In genomic region chr13:58824752-58825151, GRCm38 (mm10) we compare ENCODE assay signal across 17 mouse cellular contexts. TPM values are rescaled to one million over a fixed set of nuclear protein-coding genes. Genes with fewer than 3 reads are reported as not detected.
A peak's percentile ranks its signal among the peaks of the same experiment; 100 is the strongest.
DNase-seq lines count a peak whose midpoint lies in the region; ATAC-seq and TF ChIP-seq lines count a peak whose summit lies in the region.
"Had no signal": no experiment of that assay in that cellular context is flagged by ENCODE, and none has a peak within 500 bp of the region (broad histone marks: within the 10 kb centered on the region; RNA-seq: fewer than 3 reads in every experiment).

No protein-coding gene starts in this region.

- no peak for DNase-seq in kidney, adult 8-10 months
- peak; percentile 47 for DNase-seq in brain, adult 2 months (ENCODE audit: low read depth, low spot score)
- peak; percentile 59 to 72 for DNase-seq in cerebellum, adult 2 months
- DNase-seq in cerebellum, postnatal 14 days: peak; percentile 83 to 88
- DNase-seq in kidney, postnatal 25 days: no peak
- DNase-seq in thymus, postnatal 4 days: no peak
- no peak for DNase-seq in embryo, embryonic 10.5 days (ENCODE audit: low spot score)
- DNase-seq: adrenal gland, adult 8-10 months; adrenal gland, postnatal 36 days; gastrocnemius, adult 2 months; gastrocnemius, postnatal 25 days; heart, postnatal 36 days; kidney, adult 11 months had no signal

- H3K4me2 ChIP-seq in kidney, embryonic 16.5 days (replicated peaks; ENCODE audit: low read depth, low read length): no peak overlapping the region
- H3K4me2 ChIP-seq: embryonic facial prominence, embryonic 12.5 days; heart, embryonic 12.5 days had no signal

- peak; percentile 51; the same call in 1 of the 2 replicates for ATAC-seq in kidney, embryonic 16.5 days (ENCODE audit: low FRiP score, low TSS enrichment)
- ATAC-seq: hindbrain, embryonic 16.5 days had no signal

- no peak overlapping the region for H3K4me3 ChIP-seq in kidney, embryonic 16.5 days (ENCODE audit: low read length)
- H3K4me3 ChIP-seq in cerebellum, adult 2 months (replicated peaks; ENCODE audit: insufficient read depth, low read depth, low read length): no peak overlapping the region
- H3K4me3 ChIP-seq: embryonic facial prominence, embryonic 12.5 days; gastrocnemius, adult 2 months; heart, embryonic 12.5 days had no signal

- H3K27me3 ChIP-seq in kidney, embryonic 16.5 days (ENCODE audit: insufficient read depth, low read length): no peaks in the 10 kb centered on the region
- no peaks in the 10 kb centered on the region for H3K27me3 ChIP-seq in cerebellum, adult 2 months (ENCODE audit: control insufficient read depth, insufficient read depth, low read length)
- H3K27me3 ChIP-seq: embryonic facial prominence, embryonic 12.5 days; heart, embryonic 12.5 days had no signal

- TF ChIP-seq CTCF in cerebellum, adult 2 months (IDR thresholded peaks at IDR 0.05; ENCODE audit: borderline replicate concordance, insufficient read depth, low read depth, low read length): no peak

- H3K27ac ChIP-seq in kidney, embryonic 16.5 days (ENCODE audit: low read length): no peak overlapping the region
- H3K27ac ChIP-seq in cerebellum, adult 2 months (ENCODE audit: insufficient read depth, low read length): no peak overlapping the region
- H3K27ac ChIP-seq: embryonic facial prominence, embryonic 12.5 days; gastrocnemius, adult 2 months had no signal

- H3K36me3 ChIP-seq in kidney, embryonic 16.5 days (ENCODE audit: insufficient read depth, low read length): no peaks in the 10 kb centered on the region
- H3K36me3 ChIP-seq: embryonic facial prominence, embryonic 12.5 days; heart, embryonic 12.5 days had no signal

- no peaks in the 10 kb centered on the region for H3K9me3 ChIP-seq in kidney, embryonic 16.5 days (ENCODE audit: low read length)
- H3K9me3 ChIP-seq: embryonic facial prominence, embryonic 12.5 days had no signal

- no peak overlapping the region for H3K9ac ChIP-seq in kidney, embryonic 16.5 days (replicated peaks; ENCODE audit: low read length)
- H3K9ac ChIP-seq: embryonic facial prominence, embryonic 12.5 days; heart, embryonic 12.5 days had no signal

- no peaks in the 10 kb centered on the region for H3K4me1 ChIP-seq in kidney, embryonic 16.5 days (ENCODE audit: insufficient read depth, low read length)
- H3K4me1 ChIP-seq in cerebellum, adult 2 months (ENCODE audit: control insufficient read depth, insufficient read depth, low read length): peaks cover 26% of the 10 kb centered on the region
- H3K4me1 ChIP-seq: heart, embryonic 12.5 days had no signal

- 63% methylated on average over 7 of the region's 7 CpGs for WGBS in kidney, embryonic 16.5 days
- WGBS in cerebellum, adult 2 months: 16% methylated on average over 7 of the region's 7 CpGs

- TF ChIP-seq POLR2A in cerebellum, adult 2 months (IDR thresholded peaks at IDR 0.05; ENCODE audit: borderline replicate concordance, insufficient read depth, low read length): no peak

RNA-seq across cellular contexts. Expression of gene Ntrk2, which starts 18.4 kb away (rescaled TPM):
- 5.8 and 6.9 TPM in 2 replicates for polyA plus RNA-seq in kidney, embryonic 16.5 days (2015; fragmentation: Nextera tagmentation; extraction: Ambion mirVana)
- polyA plus RNA-seq in cerebellum, adult 2 months (2012; rRNA removed): 136 and 139 TPM in 2 replicates

Comparison
In these comparisons a context has a peak if more than half of its experiments do, and no peak if none do; other contexts are left out.
1. DNase-seq: peak in brain, adult 2 months (single experiment), cerebellum, adult 2 months (2 of 2) and cerebellum, postnatal 14 days (2 of 2); none in kidney, adult 8-10 months (0 of 2), kidney, postnatal 25 days (0 of 2), thymus, postnatal 4 days (single experiment) and embryo, embryonic 10.5 days (single experiment).
2. RNA of gene Ntrk2, which starts 18.4 kb away (polyA plus RNA-seq): 136 to 139 TPM in cerebellum, adult 2 months; 5.8 to 6.9 TPM in kidney, embryonic 16.5 days; every median in the first group is over 10 times any median in the second.